Mouse (Mus musculus) lung, postnatal 0 days (tissue): Measurements from ENCODE around the gene Rpl19. TPM values are rescaled to one million over a fixed set of nuclear protein-coding genes. Genes with fewer than 3 reads are reported as not detected.

Experiments used
- ATAC-seq: fragments of 200-750 bp; cut with Nextera tagmentation; 2 replicates; pipeline ENCODE4 v1.8.0; 2017; ENCODE audit warnings: moderate library complexity
- DNase-seq: peaks from one replicate; pipeline ENCODE4 v3.0.0-alpha.2; 2016; ENCODE audit warnings: low spot score
- H3K27ac ChIP-seq: fragments of 300-500 bp; sonication (generic); 2 replicates; pipeline ENCODE4 v1.5.1; 2014; ENCODE audit warnings: antibody characterized with exemption, mild to moderate bottlenecking, low read length, mixed read lengths
- H3K27me3 ChIP-seq: fragments of 300-500 bp; sonication (generic); replicated peaks from 2 replicates; pipeline ENCODE4 v1.6.1; 2014; ENCODE audit warnings: low read length, mixed read lengths; ENCODE audit not compliant: insufficient read depth
- H3K36me3 ChIP-seq: fragments of 300-500 bp; sonication (generic); 2 replicates; pipeline ENCODE4 v1.6.1; 2014; ENCODE audit warnings: low read length, mixed read lengths; ENCODE audit not compliant: insufficient read depth
- H3K4me1 ChIP-seq: fragments of 300-500 bp; sonication (generic); 2 replicates; pipeline ENCODE4 v1.6.1; 2014; ENCODE audit warnings: antibody characterized with exemption, low read depth, low read length, mixed read lengths; ENCODE audit not compliant: insufficient read depth
- H3K4me2 ChIP-seq: fragments of 300-500 bp; sonication (generic); replicated peaks from 2 replicates; pipeline ENCODE4 v1.6.1; 2014; ENCODE audit warnings: low read depth, mild to moderate bottlenecking, low read length, moderate library complexity, mixed read lengths
- H3K4me3 ChIP-seq: fragments of 300-500 bp; sonication (generic); 2 replicates; pipeline ENCODE4 v1.5.1; 2014; ENCODE audit warnings: low read depth, low read length
- H3K9ac ChIP-seq: fragments of 300-500 bp; sonication (generic); replicated peaks from 2 replicates; pipeline ENCODE4 v1.6.1; 2014; ENCODE audit warnings: low read depth, mild to moderate bottlenecking
- H3K9me3 ChIP-seq: fragments of 300-500 bp; sonication (generic); 2 replicates; pipeline ENCODE4 v1.6.1; 2016; ENCODE audit warnings: low read length, mixed read lengths
- CTCF ChIP-seq: IDR thresholded peaks from 2 replicates; pipeline ENCODE4 v1.5.1; 2016; ENCODE audit warnings: antibody characterized with exemption, mild to moderate bottlenecking
- EP300 ChIP-seq: IDR thresholded peaks from 2 replicates; pipeline ENCODE4 v1.6.1; 2016; ENCODE audit warnings: antibody characterized with exemption, mild to moderate bottlenecking, control low read depth
- WGBS: fragments of 180-500 bp; shearing (Covaris S2); extraction: QIAGEN DNeasy Blood & Tissue Kit; methylation state at CpG from one replicate; pipeline ENCODE4 v1.1.7; 2014; 5-methylcytosine and 5-hydroxymethylcytosine counted together
- polyA plus RNA-seq: library from polyadenylated mRNA; unstranded; fragments of >200 nt; fragmentation: Nextera tagmentation; extraction: Ambion mirVana; gene quantifications from 2 replicates; pipeline ENCODE4 v1.2.1, GENCODE M21; 2015

Rpl19 gene
- polyA plus RNA-seq, 1 experiment from 2014 or later, result 817 TPM

- no peaks in the 10 kb centered on the region for H3K9me3 ChIP-seq
- DNase-seq (no peak), ATAC-seq (no peak)
- TF ChIP-seq CTCF (no peak), EP300 (no peak)
- no peak overlapping the region for H3K4me3 ChIP-seq
- no peak overlapping the region for H3K9ac ChIP-seq
- no peak overlapping the region for H3K27ac ChIP-seq
- H3K4me2 ChIP-seq, result no peak overlapping the region
- 60% methylated on average over 7 of the region's 7 CpGs for WGBS
- H3K36me3 ChIP-seq, result no peaks in the 10 kb centered on the region
- H3K27me3 ChIP-seq, result 0 out of 2 replicates have a peak, but pooled peaks cover 9% of the 10 kb centered on the region
- H3K4me1 ChIP-seq, result no peaks in the 10 kb centered on the region
Observed at GRCm38 (mm10) chr11:98059662-98060061, 33.2 kb downstream of the Rpl19 start.

GRCm38 (mm10) chr11:98060104-98060692, 33.7 kb downstream of the Rpl19 start:
- TF ChIP-seq CTCF, result no peak
- TF ChIP-seq EP300, result no peak
- Histone ChIP-seq H3K27ac (no peak overlapping the region), H3K4me3 (no peak overlapping the region), H3K36me3 (no peaks in the 10 kb centered on the region), H3K27me3 (0 out of 2 replicates have a peak, but pooled peaks cover 8% of the 10 kb centered on the region), H3K9me3 (no peaks in the 10 kb centered on the region), H3K4me1 (no peaks in the 10 kb centered on the region), H3K4me2 (no peak overlapping the region), H3K9ac (no peak overlapping the region)
- ATAC-seq (no peak), DNase-seq (no peak)
- WGBS, result 65% methylated on average over 5 of the region's 5 CpGs

GRCm38 (mm10) chr11:98061441-98061840, 34.9 kb downstream of the Rpl19 start:
- Histone ChIP-seq H3K4me1 (no peaks in the 10 kb centered on the region), H3K27ac (no peak overlapping the region), H3K9me3 (no peaks in the 10 kb centered on the region), H3K27me3 (0 out of 2 replicates have a peak, but pooled peaks cover 5% of the 10 kb centered on the region), H3K4me2 (no peak overlapping the region), H3K9ac (no peak overlapping the region), H3K4me3 (no peak overlapping the region), H3K36me3 (no peaks in the 10 kb centered on the region)
- no peak for DNase-seq
- 61% methylated on average over 3 of the region's 3 CpGs for WGBS
- ATAC-seq, result no peak
- TF ChIP-seq EP300, result no peak

GRCm38 (mm10) chr11:98061904-98062562, 35.5 kb downstream of the Rpl19 start:
- ATAC-seq (no peak), DNase-seq (peak; percentile 63)
- WGBS, result 42% methylated on average over 6 of the region's 6 CpGs
- Histone ChIP-seq H3K36me3 (no peaks in the 10 kb centered on the region), H3K27me3 (0 out of 2 replicates have a peak, but pooled peaks cover 5% of the 10 kb centered on the region), H3K9ac (no peak overlapping the region), H3K4me1 (no peaks in the 10 kb centered on the region), H3K4me3 (no peak overlapping the region), H3K9me3 (no peaks in the 10 kb centered on the region), H3K27ac (no peak overlapping the region), H3K4me2 (no peak overlapping the region)
- TF ChIP-seq CTCF, result no peak
- TF ChIP-seq EP300, result no peak

GRCm38 (mm10) chr11:98066201-98066600, 39.7 kb downstream of the Rpl19 start:
- ATAC-seq (no peak), DNase-seq (no peak)
- TF ChIP-seq CTCF (no peak), EP300 (no peak)
- Histone ChIP-seq H3K36me3 (no peaks in the 10 kb centered on the region), H3K27ac (no peak overlapping the region), H3K9ac (no peak overlapping the region), H3K9me3 (no peaks in the 10 kb centered on the region), H3K4me3 (no peak overlapping the region), H3K4me2 (no peak overlapping the region), H3K27me3 (no peaks in the 10 kb centered on the region), H3K4me1 (no peaks in the 10 kb centered on the region)
- WGBS, result 90% methylated on average over 12 of the region's 12 CpGs

GRCm38 (mm10) chr11:98067255-98067654, 40.7 kb downstream of the Rpl19 start:
- no peaks in the 10 kb centered on the region for H3K36me3 ChIP-seq
- WGBS, result 94% methylated on average over 21 of the region's 21 CpGs

More at GRCm38 (mm10) chr11:98067255-98067654, 40.7 kb downstream of the Rpl19 start:
- no peak overlapping the region for H3K4me3 ChIP-seq
- DNase-seq (no peak), ATAC-seq (no peak)
- no peak overlapping the region for H3K4me2 ChIP-seq
- H3K9ac ChIP-seq, result no peak overlapping the region
- H3K27me3 ChIP-seq, result no peaks in the 10 kb centered on the region
- TF ChIP-seq EP300 (no peak), CTCF (no peak)
- H3K9me3 ChIP-seq, result no peaks in the 10 kb centered on the region
- H3K27ac ChIP-seq, result no peak overlapping the region
- no peaks in the 10 kb centered on the region for H3K4me1 ChIP-seq
